Mouse (Mus musculus) ovary, postnatal 14 days (tissue): ENCODE results near the gene Jph2.

Experiments
- DNase-seq: peaks from one replicate; pipeline ENCODE4 v3.0.0; 2022; ENCODE audit warnings: low spot score

Jph2 gene

GRCm38 (mm10) chr2:163397905-163398304 lies at the start of gene Jph2:
Jph2 (minus strand) TSS chr2:163397993.
- no peak for DNase-seq

GRCm38 (mm10) chr2:163447375-163447774 lies 49.6 kb upstream of the Jph2 start:
- no peak for DNase-seq

DNA sequence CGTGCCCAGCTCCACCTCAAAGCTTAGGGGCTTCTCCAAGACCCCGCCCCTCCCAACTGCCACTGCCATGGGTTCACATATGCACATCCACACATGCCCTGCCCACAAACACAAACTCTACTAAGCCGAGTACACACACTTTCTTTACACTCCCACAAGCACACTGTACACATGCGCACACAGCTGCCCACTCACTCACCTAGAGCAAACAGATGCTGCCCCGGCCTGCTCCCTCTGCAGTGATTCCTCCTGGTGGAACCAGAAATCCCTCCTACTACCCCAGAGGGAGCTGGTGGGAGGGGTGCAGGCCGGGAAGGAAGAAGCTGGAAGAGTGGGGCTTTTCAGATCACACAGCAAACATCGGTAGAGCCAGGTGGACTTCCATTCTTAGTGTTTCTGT lies 46.2 kb upstream of the Jph2 start:
- no peak for DNase-seq

DNA sequence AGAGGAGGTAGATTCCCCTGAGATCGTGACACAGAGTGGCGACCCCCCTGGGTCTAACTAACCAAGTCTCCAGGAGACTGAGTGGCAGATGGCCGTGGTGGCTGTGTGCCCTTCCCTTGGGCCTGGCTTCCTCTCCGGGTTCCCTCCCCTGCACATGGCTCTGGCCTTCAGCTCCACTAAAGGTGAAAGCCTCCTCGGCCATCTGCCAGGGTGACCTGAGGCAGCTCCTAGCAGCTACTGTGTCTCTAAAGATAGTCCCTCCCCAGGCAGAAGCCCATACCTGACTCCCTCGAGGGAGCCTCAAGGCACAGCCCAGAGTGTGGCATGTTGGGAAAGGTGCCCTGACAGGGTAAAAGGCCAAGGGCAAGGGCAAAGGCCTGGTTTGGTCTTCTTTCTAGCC lies 45.8 kb upstream of the Jph2 start:
- no peak for DNase-seq

DNA sequence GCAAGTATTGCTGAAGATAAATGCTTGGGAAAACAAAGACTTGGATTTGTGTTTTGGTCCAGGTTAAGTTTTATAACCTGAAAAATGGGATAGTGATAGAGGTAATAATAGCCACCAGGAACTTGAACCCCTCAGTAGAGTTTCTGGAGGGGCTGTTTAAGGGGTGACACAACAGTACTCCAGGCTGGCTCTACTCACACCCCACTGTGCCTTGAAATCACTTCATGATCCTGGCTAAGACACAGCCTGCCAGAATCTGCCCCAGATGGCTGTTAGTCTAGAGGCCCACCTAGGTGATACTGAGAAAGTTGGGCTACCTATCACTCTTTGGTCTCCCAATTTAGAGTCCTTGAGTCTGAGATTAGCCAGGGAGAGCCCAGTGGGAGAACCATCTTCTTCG lies 41.7 kb upstream of the Jph2 start:
- no peak for DNase-seq

DNA sequence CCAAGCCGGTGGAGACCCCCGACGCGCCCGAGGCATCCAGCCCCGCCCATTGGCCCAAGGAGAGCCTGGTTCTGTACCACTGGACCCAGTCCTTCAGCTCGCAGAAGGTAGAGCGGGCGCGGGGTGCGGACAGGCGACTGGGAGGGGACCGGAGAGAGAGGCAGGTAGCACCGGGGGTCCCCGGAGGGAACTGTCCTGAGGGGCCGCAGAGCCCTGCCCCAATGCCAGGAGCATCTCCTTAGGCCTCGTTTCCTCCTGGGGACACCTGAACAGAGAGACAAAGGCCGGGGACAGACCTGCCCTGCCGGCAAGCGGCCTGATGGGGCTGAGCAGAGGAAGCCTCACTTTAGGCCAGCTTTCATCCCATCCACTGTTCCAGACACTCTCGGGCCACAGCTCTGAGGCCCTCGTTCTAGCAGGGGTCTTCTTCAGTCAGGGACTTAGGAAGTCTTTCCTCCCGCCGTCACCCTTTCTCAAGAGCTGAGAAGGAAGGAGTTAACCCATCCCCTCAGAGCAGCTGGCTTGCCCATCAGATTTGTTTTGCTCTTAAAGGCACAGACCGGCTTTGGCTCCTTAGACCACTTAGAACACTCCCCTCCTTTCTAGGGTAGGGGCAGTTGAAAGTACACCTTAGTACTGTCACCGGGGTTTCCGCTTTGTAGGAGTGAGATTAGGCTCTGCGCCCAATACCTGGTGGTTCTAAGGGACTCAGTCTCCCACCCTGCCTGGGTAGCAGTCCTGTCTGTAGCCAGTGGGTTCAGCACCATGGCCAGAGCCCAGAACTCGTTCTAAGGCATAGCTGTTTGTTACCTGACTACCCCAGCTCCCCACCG lies 41.0 kb upstream of the Jph2 start:
- peak; percentile 25 for DNase-seq

DNA sequence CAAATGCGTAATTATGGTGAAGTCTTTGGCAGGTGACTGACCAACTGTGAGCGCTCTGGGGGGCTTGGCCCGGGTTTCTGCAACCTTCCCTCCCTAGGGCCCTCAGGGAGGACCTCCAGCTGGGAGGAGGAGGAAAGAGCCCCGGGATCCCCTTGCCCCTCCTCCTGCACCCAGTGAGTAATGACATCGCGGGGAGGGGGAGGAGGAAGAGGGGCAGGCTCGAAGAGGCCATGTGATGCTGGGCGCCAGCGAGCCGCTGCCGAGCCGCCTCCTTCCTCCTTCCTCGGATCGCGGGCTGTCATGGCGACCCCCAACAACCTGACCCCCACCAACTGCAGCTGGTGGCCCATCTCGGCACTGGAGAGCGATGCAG lies 40.4 kb upstream of the Jph2 start, which contains the start of gene Gdap1l1:
TSS of gene Gdap1l1 (plus strand) at position 231 of the 373 bp plus-strand sequence.
- DNase-seq = no peak

- no peak for DNase-seq
Measured at GRCm38 (mm10) chr2:163437800-163438199, 40.0 kb upstream of the Jph2 start.

DNA sequence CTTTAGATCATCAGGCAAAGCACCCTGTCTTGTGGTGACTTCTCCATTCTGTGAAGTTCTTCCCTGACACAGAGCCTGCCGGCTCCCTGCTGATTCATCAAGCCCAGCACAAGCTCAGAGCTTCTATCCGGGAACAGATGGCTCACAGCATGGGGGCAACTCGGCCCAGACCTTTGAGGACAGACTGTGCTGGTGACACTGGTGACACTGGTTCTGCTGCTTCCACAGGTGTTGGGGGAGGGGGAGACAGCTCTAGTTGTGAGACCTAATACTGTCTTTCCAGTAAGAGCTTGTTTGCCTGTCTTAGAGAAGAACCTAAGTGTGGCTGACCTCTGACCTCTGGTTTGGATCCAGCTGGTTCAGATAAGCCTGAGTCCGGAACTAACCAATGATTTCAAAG lies 36.2 kb upstream of the Jph2 start:
- no peak for DNase-seq

- DNase-seq = no peak
Measured at GRCm38 (mm10) chr2:163431289-163431688, 33.5 kb upstream of the Jph2 start.

DNA sequence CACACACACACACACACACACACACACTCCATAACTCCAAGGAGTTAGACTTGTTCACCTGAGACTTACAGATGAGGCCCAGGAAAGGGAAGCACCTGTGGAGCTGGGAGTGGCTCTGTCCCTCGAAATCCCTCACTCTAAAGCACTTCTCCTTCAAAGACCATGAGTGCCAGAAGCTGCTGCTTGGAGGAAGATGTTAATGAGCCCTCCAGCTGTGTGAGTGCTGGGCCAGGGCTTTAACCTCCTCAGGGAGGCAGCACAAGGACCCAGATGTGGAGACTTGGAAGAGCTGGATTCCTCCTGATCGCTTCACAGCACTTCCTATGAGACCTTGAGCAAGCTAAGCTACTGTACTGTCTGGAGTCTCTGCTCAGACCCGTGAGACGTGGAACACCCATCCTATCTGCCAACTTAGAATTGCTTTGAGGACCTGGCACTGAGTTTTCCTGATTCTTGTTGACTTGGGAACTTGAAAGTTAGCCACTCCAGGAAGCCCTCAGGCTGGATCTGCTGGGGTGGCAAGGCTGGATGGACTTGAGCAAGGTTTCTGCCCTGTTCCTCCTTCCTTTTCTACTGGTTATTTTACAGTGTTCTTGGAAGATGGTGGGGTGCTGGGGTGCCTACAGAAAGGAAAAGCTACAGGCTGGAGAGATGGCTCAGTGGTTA lies 30.7 kb upstream of the Jph2 start:
- DNase-seq = no peak

GRCm38 (mm10) chr2:163424597-163424996 lies 26.8 kb upstream of the Jph2 start, which contains the start of gene Oser1:
Oser1 (minus strand) TSS chr2:163424697.
- no peak for DNase-seq

DNA sequence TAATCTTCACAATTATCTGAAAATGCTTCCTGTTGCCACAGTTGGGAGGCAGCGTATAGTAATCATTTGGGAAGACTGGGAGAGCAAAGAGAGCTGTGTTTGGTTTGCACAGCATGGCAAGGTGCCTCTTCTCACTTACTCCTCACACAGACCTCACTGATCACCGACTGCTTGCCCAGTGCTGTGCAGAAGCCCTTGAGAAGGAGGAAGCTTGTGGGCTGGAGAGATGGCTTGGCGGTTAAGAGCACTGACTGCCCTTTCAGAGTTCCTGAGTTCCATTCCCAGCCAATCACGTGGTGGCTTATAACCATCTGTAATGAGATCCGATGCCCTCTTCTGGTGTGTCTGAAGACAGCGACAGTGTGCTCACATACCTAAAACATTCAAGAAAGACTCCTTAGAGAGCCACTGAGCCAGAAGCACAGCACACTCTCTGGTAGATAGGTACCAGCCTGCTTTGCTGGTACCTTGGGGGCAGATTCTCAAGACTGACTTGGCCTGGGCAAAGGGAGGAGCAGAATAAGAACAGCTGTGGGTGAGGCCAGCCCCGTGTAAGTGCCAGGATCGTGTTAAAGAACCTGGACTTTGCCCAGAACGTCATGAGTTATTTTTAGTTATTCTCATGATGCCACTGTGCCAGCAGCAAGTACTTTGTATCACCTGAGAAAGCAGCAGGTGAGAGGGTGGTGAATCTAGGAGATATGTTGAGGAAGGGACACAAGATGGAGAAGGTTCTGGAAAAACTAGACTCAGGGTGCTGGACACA lies 25.3 kb upstream of the Jph2 start:
- DNase-seq = no peak

DNA sequence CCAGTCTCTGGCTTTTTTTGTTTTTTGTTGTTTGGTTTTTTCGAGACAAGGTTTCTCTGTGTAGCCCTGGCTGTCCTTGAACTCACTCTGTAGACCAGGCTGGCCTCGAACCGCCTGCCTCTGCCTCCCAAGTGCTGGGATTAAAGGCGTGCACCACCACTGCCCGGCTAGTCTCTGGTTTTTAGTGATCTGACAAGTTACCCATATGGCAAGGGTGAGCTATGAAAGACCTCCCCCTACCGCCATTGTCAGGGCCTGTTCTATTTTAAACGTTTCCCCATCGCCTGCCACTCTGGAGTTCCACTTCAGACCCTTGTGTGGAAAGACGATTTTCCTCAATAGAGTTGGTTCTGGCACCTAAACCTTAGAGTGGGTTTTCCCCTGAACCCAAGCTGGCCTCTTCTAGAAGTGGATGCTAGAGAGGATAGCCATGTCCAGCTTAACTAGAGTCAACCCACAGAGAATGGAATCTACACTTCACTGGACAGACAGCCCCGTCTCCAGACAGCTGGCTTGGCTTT lies 22.6 kb upstream of the Jph2 start:
- DNase-seq = no peak

- peak; percentile 98 for DNase-seq
Measured at GRCm38 (mm10) chr2:163419346-163420045, 21.7 kb upstream of the Jph2 start.

GRCm38 (mm10) chr2:163418841-163419345 lies 21.1 kb upstream of the Jph2 start:
- DNase-seq = peak; percentile 34

DNA sequence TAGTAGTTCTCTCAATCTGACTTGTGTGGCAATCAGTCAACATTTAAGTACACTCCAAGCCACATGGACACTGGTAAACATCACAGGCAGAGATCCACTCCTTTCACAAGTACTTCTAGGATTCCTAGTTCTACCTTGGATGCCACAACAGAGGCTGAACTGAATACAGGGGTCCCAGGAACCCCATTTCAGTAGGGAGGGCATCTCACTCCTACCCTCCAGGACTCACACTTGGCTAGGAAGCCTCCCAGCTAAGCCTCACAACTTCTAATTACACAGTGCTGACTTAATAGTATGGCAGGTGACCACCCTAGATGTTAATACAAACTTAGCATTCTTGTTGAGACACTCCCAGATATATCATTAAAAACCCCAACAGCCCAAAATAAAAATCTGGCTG lies 20.0 kb upstream of the Jph2 start:
- no peak for DNase-seq

GRCm38 (mm10) chr2:163417026-163417425 lies 19.2 kb upstream of the Jph2 start:
- DNase-seq = no peak

GRCm38 (mm10) chr2:163412846-163413590 lies 15.2 kb upstream of the Jph2 start:
- no peak for DNase-seq

DNA sequence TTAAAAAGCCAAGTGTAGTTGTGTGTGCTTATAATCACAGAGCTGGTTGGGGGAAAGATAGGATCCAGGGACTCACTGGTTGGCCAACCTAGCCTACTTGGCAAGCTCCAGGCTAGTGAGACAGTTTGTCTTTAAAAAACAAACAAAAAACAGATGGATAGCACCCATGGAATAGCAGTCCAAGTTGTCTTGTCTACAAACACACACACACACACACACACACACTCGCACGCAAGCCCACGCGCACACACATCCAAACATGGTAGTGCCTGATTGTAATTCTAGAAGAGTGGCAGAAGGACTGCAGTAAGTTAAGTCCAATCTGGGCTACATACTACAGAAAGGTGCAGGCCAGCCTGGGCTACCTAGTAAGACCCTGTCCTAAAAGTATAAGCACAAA lies 14.6 kb upstream of the Jph2 start:
- no peak for DNase-seq

- no peak for DNase-seq
Measured at GRCm38 (mm10) chr2:163411840-163412239, 14.0 kb upstream of the Jph2 start.
